Mouse (Mus musculus) limb, embryonic 10.5 days (tissue): ENCODE measurements around the gene Cdh9. TPM values are rescaled to one million over a fixed set of nuclear protein-coding genes. Genes with fewer than 3 reads are reported as not detected.
A peak's percentile ranks its signal among the peaks of the same experiment; 100 is the strongest.

Source experiments
- DNase-seq: peaks from one replicate; pipeline ENCODE4 v3.0.0-alpha.2; 2017; ENCODE audit warnings: low spot score
- H3K27ac ChIP-seq: fragments of 300-500 bp; sonication (generic); 2 replicates; pipeline ENCODE4 v1.5.1; 2016; ENCODE audit warnings: mild to moderate bottlenecking
- H3K27me3 ChIP-seq: fragments of 300-500 bp; sonication (generic); 2 replicates; pipeline ENCODE4 v1.6.1; 2016; ENCODE audit warnings: low read depth, mild to moderate bottlenecking; ENCODE audit not compliant: poor library complexity, severe bottlenecking
- H3K36me3 ChIP-seq: fragments of 300-500 bp; sonication (generic); 2 replicates; pipeline ENCODE4 v1.6.1; 2016; ENCODE audit warnings: mild to moderate bottlenecking, moderate library complexity
- H3K4me1 ChIP-seq: fragments of 300-500 bp; sonication (generic); 2 replicates; pipeline ENCODE4 v1.6.1; 2016
- H3K4me3 ChIP-seq: fragments of 300-500 bp; sonication (generic); 2 replicates; pipeline ENCODE4 v1.5.1; 2016; ENCODE audit warnings: mild to moderate bottlenecking, moderate library complexity
- H3K9me3 ChIP-seq: fragments of 300-500 bp; sonication (generic); replicated peaks from 2 replicates; pipeline ENCODE4 v1.6.1; 2016; ENCODE audit warnings: mild to moderate bottlenecking
- WGBS: fragments of 180-500 bp; shearing (Covaris S2); methylation state at CpG from one replicate; pipeline ENCODE4 v1.1.7; 2016; 5-methylcytosine and 5-hydroxymethylcytosine counted together
- polyA plus RNA-seq: library from polyadenylated mRNA; unstranded; fragments of >200 nt; fragmentation: Nextera tagmentation; extraction: Ambion mirVana; gene quantifications from 2 replicates; pipeline ENCODE4 v1.2.1, GENCODE M21; 2016

Gene Cdh9
- polyA plus RNA-seq = 0.06 and 0.24 TPM in 2 replicates

GRCm38 (mm10) chr15:16728470-16729011 is at the start of gene Cdh9:
Gene Cdh9 (plus strand): TSS chr15:16728756.
- DNase-seq = peak; percentile 30
- Histone ChIP-seq H3K4me1 (no peaks in the 10 kb centered on the region), H3K9me3 (no peaks in the 10 kb centered on the region), H3K4me3 (peak within 1 kb of the TSS; percentile 44), H3K36me3 (no peaks in the 10 kb centered on the region), H3K27ac (no peak within 1 kb of the TSS), H3K27me3 (no peaks in the 10 kb centered on the region)
- 6% methylated on average over 14 of the region's 14 CpGs for WGBS

DNA sequence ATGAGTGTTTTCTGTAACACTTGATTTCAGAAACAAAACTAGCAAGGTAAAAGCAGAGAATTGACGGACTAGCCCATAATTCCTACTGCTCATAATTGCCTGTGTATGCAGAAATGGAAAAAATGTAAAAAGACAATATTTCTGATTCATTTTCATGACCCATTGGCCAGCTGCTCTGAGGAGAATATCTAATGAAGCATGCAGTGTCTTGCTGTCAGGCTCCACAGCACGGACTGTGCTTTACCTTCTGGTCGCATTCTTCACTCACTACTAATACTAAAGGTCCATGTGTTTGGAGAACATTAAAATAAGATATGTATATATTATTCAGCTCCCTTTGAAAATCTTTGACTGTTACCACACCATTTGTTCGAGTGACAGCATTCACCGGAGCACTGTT is 49.5 kb upstream of the Cdh9 start:
- no peak for DNase-seq
- H3K36me3 ChIP-seq = no peaks in the 10 kb centered on the region
- no peak overlapping the region for H3K4me3 ChIP-seq
- H3K9me3 ChIP-seq = no peaks in the 10 kb centered on the region
- H3K27me3 ChIP-seq = no peaks in the 10 kb centered on the region
- no peak overlapping the region for H3K27ac ChIP-seq
- WGBS = 90% methylated on average over 5 of the region's 5 CpGs
- H3K4me1 ChIP-seq = no peaks in the 10 kb centered on the region

DNA sequence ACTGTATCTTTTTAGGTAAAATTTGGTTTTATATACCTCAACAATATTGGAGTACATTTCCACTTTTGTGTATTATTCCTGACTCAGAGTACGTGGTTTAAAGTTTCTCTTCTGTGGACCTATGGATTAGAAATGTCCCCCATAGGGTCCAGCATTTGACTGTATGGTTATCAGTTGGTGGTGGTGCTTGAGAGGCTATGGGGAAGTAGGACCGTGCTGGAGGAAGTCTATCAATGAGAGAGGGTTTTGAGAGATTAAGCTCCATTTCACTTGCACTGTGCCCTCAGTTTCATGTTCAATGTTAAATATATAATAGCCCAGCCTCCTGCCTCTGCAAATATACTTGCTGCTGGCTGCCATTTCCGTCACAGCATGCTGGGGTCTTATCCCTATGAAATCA is 28.7 kb upstream of the Cdh9 start:
- no peaks in the 10 kb centered on the region for H3K9me3 ChIP-seq
- H3K4me3 ChIP-seq = no peak overlapping the region
- WGBS = 82% methylated on average over 3 of the region's 3 CpGs
- H3K36me3 ChIP-seq = no peaks in the 10 kb centered on the region
- DNase-seq = no peak
- no peak overlapping the region for H3K27ac ChIP-seq
- no peaks in the 10 kb centered on the region for H3K4me1 ChIP-seq
- H3K27me3 ChIP-seq = no peaks in the 10 kb centered on the region

GRCm38 (mm10) chr15:16702340-16702739 is 26.2 kb upstream of the Cdh9 start:
- Histone ChIP-seq H3K27ac (no peak overlapping the region), H3K36me3 (no peaks in the 10 kb centered on the region), H3K27me3 (no peaks in the 10 kb centered on the region), H3K9me3 (no peaks in the 10 kb centered on the region), H3K4me1 (no peaks in the 10 kb centered on the region), H3K4me3 (no peak overlapping the region)
- WGBS = 72% methylated on average over 1 of the region's 1 CpGs
- no peak for DNase-seq

DNA sequence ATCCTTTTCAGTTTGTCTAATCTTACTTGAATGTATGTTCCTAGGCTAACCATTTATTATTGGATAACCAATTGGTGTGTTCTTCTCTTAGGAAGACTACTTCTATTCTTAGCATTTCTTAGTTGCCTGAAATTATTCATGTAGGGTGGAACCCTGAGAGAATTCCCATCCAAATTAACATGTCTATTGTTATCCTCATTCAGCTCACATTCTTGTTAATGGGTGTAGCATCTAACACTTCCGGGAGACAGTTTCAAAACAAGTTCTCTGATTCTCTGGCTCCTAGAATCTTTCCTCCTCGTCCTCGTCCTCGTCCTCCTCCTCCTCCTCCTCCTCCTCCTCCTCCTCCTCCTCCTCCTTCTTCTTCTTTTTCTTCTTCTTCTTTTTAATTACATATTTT is 10.5 kb downstream of the Cdh9 start:
- no peak overlapping the region for H3K4me3 ChIP-seq
- H3K4me1 ChIP-seq = no peaks in the 10 kb centered on the region
- H3K27ac ChIP-seq = no peak overlapping the region
- H3K36me3 ChIP-seq = no peaks in the 10 kb centered on the region
- no peak for DNase-seq
- WGBS = 80% methylated on average over 4 of the region's 4 CpGs
- no peaks in the 10 kb centered on the region for H3K9me3 ChIP-seq
- H3K27me3 ChIP-seq = no peaks in the 10 kb centered on the region

DNA sequence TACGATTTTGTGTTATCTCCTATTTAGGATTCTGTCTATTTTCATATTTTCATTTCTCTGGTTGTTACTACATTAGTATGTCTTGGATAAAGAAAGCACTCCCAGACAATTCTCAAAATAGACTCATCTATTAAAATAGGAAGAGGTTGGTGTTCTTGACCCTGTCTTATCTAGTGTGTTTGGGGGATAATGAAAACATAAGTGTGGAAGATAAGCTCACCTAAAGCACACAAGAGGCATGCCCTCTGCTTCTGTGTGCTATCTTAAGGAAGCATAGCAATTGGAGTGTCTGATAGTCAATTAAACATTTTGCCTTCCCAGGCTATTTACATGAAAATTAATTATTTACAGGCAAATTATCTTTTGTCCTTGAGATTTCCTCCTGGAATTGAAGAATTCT is 18.1 kb downstream of the Cdh9 start:
- 88% methylated on average over 1 of the region's 1 CpGs for whole genome bisulfite sequencing
- no peak for DNase-seq
- H3K4me1 ChIP-seq = no peaks in the 10 kb centered on the region
- no peaks in the 10 kb centered on the region for H3K36me3 ChIP-seq
- H3K27me3 ChIP-seq = no peaks in the 10 kb centered on the region
- H3K9me3 ChIP-seq = no peaks in the 10 kb centered on the region
- H3K27ac ChIP-seq = no peak overlapping the region
- H3K4me3 ChIP-seq = no peak overlapping the region

- no peak overlapping the region for H3K4me3 ChIP-seq
- H3K4me1 ChIP-seq = no peaks in the 10 kb centered on the region
- H3K27me3 ChIP-seq = no peaks in the 10 kb centered on the region
- H3K27ac ChIP-seq = no peak overlapping the region
- H3K9me3 ChIP-seq = no peaks in the 10 kb centered on the region
- H3K36me3 ChIP-seq = no peaks in the 10 kb centered on the region
- no peak for DNase-seq
- 83% methylated on average over 3 of the region's 3 CpGs for WGBS
Observed at GRCm38 (mm10) chr15:16763252-16763651, 34.7 kb downstream of the Cdh9 start.

DNA sequence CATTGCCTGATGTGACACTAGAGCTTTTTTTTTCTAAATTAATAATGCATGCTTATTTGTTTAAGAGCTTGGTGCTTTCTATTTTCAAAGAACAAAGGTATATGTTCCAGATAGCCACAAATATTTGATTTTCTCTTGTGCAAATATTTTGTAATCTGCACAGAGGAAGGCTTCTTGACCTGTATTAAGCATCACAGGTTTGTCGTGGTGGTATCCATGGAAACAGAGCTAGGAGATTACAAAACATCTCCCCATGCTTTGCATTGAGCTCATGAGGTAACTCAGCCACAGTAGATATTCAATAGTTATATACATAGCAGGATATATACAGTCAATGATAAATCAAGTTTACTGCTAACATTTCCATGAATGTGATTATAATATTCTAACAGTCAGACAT is 56.0 kb downstream of the Cdh9 start:
- WGBS = 89% methylated on average over 1 of the region's 1 CpGs
- H3K9me3 ChIP-seq = no peaks in the 10 kb centered on the region
- H3K36me3 ChIP-seq = no peaks in the 10 kb centered on the region
- no peaks in the 10 kb centered on the region for H3K27me3 ChIP-seq
- H3K27ac ChIP-seq = no peak overlapping the region
- no peak overlapping the region for H3K4me3 ChIP-seq
- no peak for DNase-seq
- H3K4me1 ChIP-seq = no peaks in the 10 kb centered on the region

GRCm38 (mm10) chr15:16792857-16793256 is 64.3 kb downstream of the Cdh9 start:
- H3K27me3 ChIP-seq = no peaks in the 10 kb centered on the region
- WGBS = 87% methylated on average over 3 of the region's 3 CpGs

DNA sequence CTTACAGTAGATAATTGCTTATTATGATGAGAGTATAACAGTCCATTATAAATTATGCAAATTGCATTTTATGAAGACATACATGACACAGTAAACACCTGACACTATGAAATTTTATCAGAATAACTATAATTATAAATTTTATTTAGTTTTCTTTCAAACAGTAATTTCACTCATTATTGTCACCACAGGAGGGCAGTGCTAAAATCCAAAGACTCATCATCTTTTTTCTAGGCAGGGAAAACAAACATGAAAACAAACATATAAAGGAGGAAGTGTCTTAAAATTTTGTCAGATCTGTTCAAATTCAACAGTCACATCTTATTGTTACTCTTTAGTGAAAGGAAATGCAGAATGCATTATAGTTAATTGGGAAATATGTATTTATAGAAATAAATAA is 72.7 kb downstream of the Cdh9 start:
- DNase-seq = no peak
- Histone ChIP-seq H3K27me3 (no peaks in the 10 kb centered on the region), H3K4me1 (no peaks in the 10 kb centered on the region), H3K36me3 (no peaks in the 10 kb centered on the region), H3K9me3 (no peaks in the 10 kb centered on the region), H3K4me3 (no peak overlapping the region), H3K27ac (no peak overlapping the region)

More at GRCm38 (mm10) chr15:16792857-16793256, 64.3 kb downstream of the Cdh9 start:
- Histone ChIP-seq H3K9me3 (no peaks in the 10 kb centered on the region), H3K4me3 (no peak overlapping the region), H3K4me1 (no peaks in the 10 kb centered on the region), H3K36me3 (no peaks in the 10 kb centered on the region), H3K27ac (no peak overlapping the region)
- DNase-seq = no peak

DNA sequence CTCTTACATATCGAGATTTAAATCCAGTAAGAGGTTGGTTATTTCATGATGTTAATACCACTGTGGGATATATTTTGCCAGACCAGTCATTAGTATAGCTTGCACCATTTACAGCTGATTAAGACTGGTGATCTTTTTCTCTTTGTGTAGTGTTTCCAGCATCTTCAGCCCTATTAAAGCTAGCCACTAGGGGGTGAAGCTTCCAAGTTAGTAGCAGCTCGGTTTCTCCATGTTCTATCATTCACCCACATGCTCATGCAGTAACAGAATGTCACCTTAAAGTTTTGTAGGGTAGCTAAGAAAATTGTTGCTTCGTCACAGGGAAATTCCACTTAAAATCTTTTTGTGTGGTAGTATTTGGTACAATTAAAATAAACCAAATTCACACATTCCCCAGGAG is 82.2 kb downstream of the Cdh9 start:
- 75% methylated on average over 3 of the region's 3 CpGs for WGBS
- H3K4me3 ChIP-seq = no peak overlapping the region

GRCm38 (mm10) chr15:16814035-16814434 is 85.5 kb downstream of the Cdh9 start:
- H3K9me3 ChIP-seq = no peaks in the 10 kb centered on the region
- H3K4me3 ChIP-seq = no peak overlapping the region
- H3K27ac ChIP-seq = no peak overlapping the region
- H3K27me3 ChIP-seq = no peaks in the 10 kb centered on the region
- 89% methylated on average over 1 of the region's 1 CpGs for WGBS
- H3K4me1 ChIP-seq = no peaks in the 10 kb centered on the region
- no peaks in the 10 kb centered on the region for H3K36me3 ChIP-seq
- DNase-seq = no peak

More for the DNA sequence above, 82.2 kb downstream of the Cdh9 start:
- Histone ChIP-seq H3K27ac (no peak overlapping the region), H3K36me3 (no peaks in the 10 kb centered on the region), H3K27me3 (no peaks in the 10 kb centered on the region), H3K4me1 (no peaks in the 10 kb centered on the region), H3K9me3 (no peaks in the 10 kb centered on the region)
- DNase-seq = no peak

DNA sequence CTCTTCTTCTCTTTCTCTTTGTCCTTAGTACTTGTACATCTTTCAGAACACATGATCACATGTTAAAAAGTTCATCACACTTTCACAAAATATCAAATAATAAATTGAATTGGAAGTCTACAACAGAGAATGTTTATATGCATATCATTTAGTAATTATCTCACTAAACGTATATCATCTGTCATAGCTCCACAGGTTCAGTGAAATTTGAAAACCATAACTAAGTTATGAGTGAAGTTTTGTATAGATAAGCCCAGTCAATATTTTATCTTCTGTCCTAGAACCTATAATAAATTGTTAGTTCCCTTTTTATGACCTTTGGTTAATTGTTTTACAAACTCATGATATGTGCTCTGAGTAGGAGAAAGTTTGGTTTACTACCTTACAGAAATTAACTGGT is 106.2 kb downstream of the Cdh9 start:
- Histone ChIP-seq H3K9me3 (no peaks in the 10 kb centered on the region), H3K36me3 (no peaks in the 10 kb centered on the region), H3K27ac (no peak overlapping the region), H3K4me1 (no peaks in the 10 kb centered on the region), H3K27me3 (no peaks in the 10 kb centered on the region), H3K4me3 (no peak overlapping the region)
- DNase-seq = no peak
- WGBS = 97% methylated on average over 1 of the region's 1 CpGs

DNA sequence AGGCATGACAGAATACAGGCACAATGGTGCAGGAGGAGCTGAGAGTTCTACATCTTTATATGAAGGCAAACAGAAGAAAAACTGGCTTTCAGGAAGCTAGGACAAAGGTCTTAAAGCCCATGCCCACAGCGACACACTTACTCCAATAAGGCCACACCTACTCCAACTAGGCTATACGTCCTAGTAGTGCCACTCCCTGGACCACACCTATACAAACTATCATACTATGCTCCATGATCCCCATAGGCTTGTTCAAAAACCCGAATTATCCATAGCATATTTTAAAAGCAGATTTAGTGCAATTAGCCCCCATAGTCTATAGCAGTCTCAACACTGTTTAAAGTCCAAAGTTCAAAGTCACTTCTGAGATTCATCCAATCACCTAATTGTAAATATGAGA is 154.0 kb downstream of the Cdh9 start:
- no peaks in the 10 kb centered on the region for H3K9me3 ChIP-seq
- H3K27me3 ChIP-seq = no peaks in the 10 kb centered on the region
- no peak overlapping the region for H3K27ac ChIP-seq
- DNase-seq = no peak
- no peak overlapping the region for H3K4me3 ChIP-seq
- H3K4me1 ChIP-seq = no peaks in the 10 kb centered on the region
- WGBS = 86% methylated on average over 3 of the region's 3 CpGs
- no peaks in the 10 kb centered on the region for H3K36me3 ChIP-seq
